Mouse (Mus musculus) adrenal gland, postnatal 14 days (tissue): ENCODE measurements around the gene Mtg1. TPM values are rescaled to one million over a fixed set of nuclear protein-coding genes. Genes with fewer than 3 reads are reported as not detected.

Source experiments
- DNase-seq: peaks from one replicate; pipeline ENCODE4 v3.0.0; 2021; ENCODE audit warnings: mixed read lengths
- long read RNA-seq, 2 experiments: library from polyadenylated mRNA; stranded (forward); transcript quantifications; one replicate each; pipeline ENCODE4 v2.0.0; 2021
- total RNA-seq: library from RNA; stranded (reverse); gene quantifications from 2 replicates; pipeline ENCODE4 v1.2.3, GENCODE M21; 2021

Mtg1 gene
- total RNA-seq, result 41.3 and 48.7 TPM in 2 replicates
- long read RNA-seq, experiment 1, transcript Mtg1-201 (11 exons, 1,595 nt), result major isoform, 62 of 74 reads
- long read RNA-seq, experiment 1, partial matches to known transcripts, result 2 of 74 reads
- long read RNA-seq, experiment 1, other reads (novel, unspliced or antisense), result 10 of 74 reads
- long read RNA-seq, experiment 2, transcript Mtg1-201 (11 exons, 1,595 nt), result major isoform, 36 of 47 reads
- long read RNA-seq, experiment 2, partial matches to known transcripts, result 2 of 47 reads
- long read RNA-seq, experiment 2, other reads (novel, unspliced or antisense), result 9 of 47 reads

- DNase-seq, result peak; percentile 97
Measured at GRCm38 (mm10) chr7:140137135-140138020, at the start of gene Mtg1. Gene Mtg1 (plus strand): TSS chr7:140137564.

GRCm38 (mm10) chr7:140090601-140091000 is 46.8 kb upstream of the Mtg1 start:
- DNase-seq, result no peak

GRCm38 (mm10) chr7:140092924-140093528 is 44.3 kb upstream of the Mtg1 start, which contains the start of gene Prap1:
Gene Prap1 (plus strand): TSS chr7:140093395.
- DNase-seq, result no peak

GRCm38 (mm10) chr7:140094954-140095353 is 42.4 kb upstream of the Mtg1 start:
- DNase-seq, result no peak

- no peak for DNase-seq
Measured at GRCm38 (mm10) chr7:140095556-140095955, 41.8 kb upstream of the Mtg1 start.

- DNase-seq, result no peak
Measured at GRCm38 (mm10) chr7:140096055-140096454, 41.3 kb upstream of the Mtg1 start.

- DNase-seq, result no peak
Measured at GRCm38 (mm10) chr7:140098466-140098865, 38.9 kb upstream of the Mtg1 start.

GRCm38 (mm10) chr7:140101498-140101897 is 35.9 kb upstream of the Mtg1 start:
- no peak for DNase-seq

GRCm38 (mm10) chr7:140101993-140102860 is 35.1 kb upstream of the Mtg1 start, which contains the start of gene Fuom:
Gene Fuom (minus strand): TSS chr7:140102441.
- DNase-seq, result peak; percentile 98

GRCm38 (mm10) chr7:140104009-140104408 is 33.4 kb upstream of the Mtg1 start:
- DNase-seq, result peak; percentile 56

- DNase-seq, result no peak
Measured at GRCm38 (mm10) chr7:140111943-140112342, 25.4 kb upstream of the Mtg1 start.

GRCm38 (mm10) chr7:140115583-140116328 is 21.6 kb upstream of the Mtg1 start, which contains the start of gene Paox:
Gene Paox (plus strand): TSS chr7:140115799.
- peak; percentile 83 for DNase-seq

- peak; percentile 97 for DNase-seq
Measured at GRCm38 (mm10) chr7:140116329-140117054, 20.9 kb upstream of the Mtg1 start, which contains the start of gene Echs1. Gene Echs1 (minus strand): TSS chr7:140116476.

- DNase-seq, result no peak
Measured at GRCm38 (mm10) chr7:140120484-140120883, 16.9 kb upstream of the Mtg1 start.

GRCm38 (mm10) chr7:140121338-140121910 is 15.9 kb upstream of the Mtg1 start:
- peak; percentile 32 for DNase-seq

GRCm38 (mm10) chr7:140122765-140123164 is 14.6 kb upstream of the Mtg1 start:
- no peak for DNase-seq

GRCm38 (mm10) chr7:140124382-140124781 is 13.0 kb upstream of the Mtg1 start:
- DNase-seq, result no peak

- DNase-seq, result peak; percentile 97
Measured at GRCm38 (mm10) chr7:140125278-140126021, 11.9 kb upstream of the Mtg1 start.

- no peak for DNase-seq
Measured at GRCm38 (mm10) chr7:140126022-140126350, 11.4 kb upstream of the Mtg1 start.
